Mouse (Mus musculus) small intestine, adult 10 weeks (tissue): ENCODE measurements around the gene Serinc5. TPM values are rescaled to one million over a fixed set of nuclear protein-coding genes. Genes with fewer than 3 reads are reported as not detected.

Source experiments
- polyA plus RNA-seq: library from polyadenylated mRNA; stranded (reverse); fragments of 350-450 nt; fragmentation: Illumina TruSeq; extraction: RNeasy Lipid Tissue Mini Kit (QIAGEN cat#74804); gene quantifications from one replicate; pipeline ENCODE4 v1.2.3, GENCODE M21; 2014; ENCODE audit warnings: low replicate concordance

The Serinc5 gene
- polyA plus RNA-seq: 35.9 TPM

DNA sequence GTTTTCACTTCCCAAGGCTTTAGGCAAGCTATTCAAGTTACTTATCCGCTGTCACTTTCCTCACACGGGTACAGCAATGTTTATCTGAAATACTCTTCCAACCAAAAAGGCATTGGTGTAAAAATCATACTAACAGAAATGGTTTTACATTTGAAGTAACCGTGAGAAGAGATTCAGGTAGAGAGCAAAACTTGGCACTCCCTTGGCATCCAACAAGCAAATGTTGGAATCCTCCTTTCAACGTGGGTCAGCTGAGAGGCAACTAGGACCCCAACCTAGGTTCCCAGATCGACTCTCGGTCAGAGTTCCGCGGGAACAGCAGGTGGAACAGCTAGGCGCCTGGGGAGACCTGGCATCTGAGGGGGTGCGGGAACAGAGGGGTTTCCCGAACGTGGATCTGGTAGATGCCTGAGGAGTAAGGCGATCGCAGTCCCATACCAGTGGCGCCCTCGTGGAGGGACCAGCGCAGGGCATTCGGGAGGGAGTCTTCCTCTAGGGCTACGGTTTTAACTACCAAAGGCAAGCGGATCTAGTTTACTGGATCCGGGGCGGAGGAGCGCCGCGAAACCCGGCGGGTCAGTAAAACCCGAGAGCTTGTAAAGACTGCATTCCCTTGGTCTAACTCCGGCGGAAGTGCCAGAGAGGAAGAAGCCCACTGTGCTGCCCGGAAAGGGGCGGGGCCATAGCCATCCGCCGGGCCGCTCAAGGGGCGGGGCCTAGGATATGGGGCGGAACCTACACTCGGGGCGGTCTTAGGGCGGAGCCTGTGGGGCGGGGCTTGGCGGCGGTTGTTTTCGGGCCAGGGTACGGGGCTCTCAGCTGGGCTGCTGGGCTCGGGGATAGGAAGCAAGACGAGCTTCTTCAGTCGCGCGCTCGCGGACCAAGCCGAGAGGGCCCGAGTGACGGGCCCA, at the start of gene Serinc5:
Gene Serinc5 (plus strand): TSS at position 781 of the 911 bp plus-strand sequence.

DNA sequence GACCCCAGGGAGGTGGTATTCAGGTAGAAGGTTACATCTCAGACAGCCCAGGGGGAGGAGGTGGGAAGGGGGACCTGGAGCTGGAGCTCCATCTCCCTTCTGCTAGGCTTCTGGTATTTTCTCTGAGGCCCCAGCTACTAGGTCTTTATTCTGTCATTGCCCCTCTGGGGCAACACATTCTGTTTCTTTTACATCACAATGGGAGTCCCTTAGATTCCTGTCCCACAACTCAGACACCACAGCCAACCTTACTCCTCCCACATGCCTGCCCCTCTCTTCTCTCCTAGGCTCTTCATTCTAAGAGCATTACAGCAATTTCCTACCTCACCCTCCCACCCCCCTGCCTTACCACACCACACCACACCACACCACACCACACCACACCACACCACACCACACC, 34.8 kb upstream of the Serinc5 start, which contains the start of gene Spz1:
Gene Spz1 (minus strand): TSS at position 101 of the 400 bp plus-strand sequence.

Other genes with a start within 250 kb of the Serinc5 start
- gene Ankrd34b, start 185.2 kb upstream of the Serinc5 start, polyA plus RNA-seq: not detected
- gene Fam151b, start 127.1 kb upstream of the Serinc5 start, polyA plus RNA-seq: 9.6 TPM
- gene Zfyve16, start 80.2 kb upstream of the Serinc5 start, polyA plus RNA-seq: 19.9 TPM
- gene Spz1, start 34.9 kb upstream of the Serinc5 start, polyA plus RNA-seq: 0.37 TPM
- gene Thbs4, start 183.7 kb downstream of the Serinc5 start, polyA plus RNA-seq: 0.22 TPM
- gene Mtx3, start 233.7 kb downstream of the Serinc5 start, polyA plus RNA-seq: 38.3 TPM